Mouse (Mus musculus) intestine, embryonic 14.5 days (tissue): ENCODE measurements around the gene Pbx1. TPM values are rescaled to one million over a fixed set of nuclear protein-coding genes. Genes with fewer than 3 reads are reported as not detected.
"Not testable (repeated sequence)": the region's sequence is repeated elsewhere in the genome, so short reads cannot be mapped to it uniquely, and the experiment has no call there.

Source experiments
- ATAC-seq: fragments of 200-750 bp; cut with Nextera tagmentation; replicated peaks from 2 replicates; pipeline ENCODE4 v1.8.0; 2017; ENCODE audit warnings: low read depth, moderate number of reproducible peaks, moderate TSS enrichment, moderate library complexity; ENCODE audit not compliant: low FRiP score, low TSS enrichment
- DNase-seq: peaks from one replicate; pipeline ENCODE4 v3.0.0-alpha.2; 2018; ENCODE audit warnings: low spot score
- H3K27ac ChIP-seq: fragments of 300-500 bp; sonication (generic); 2 replicates; pipeline ENCODE4 v1.5.1; 2014; ENCODE audit warnings: low read depth, mild to moderate bottlenecking, control low read depth
- H3K27me3 ChIP-seq: fragments of 300-500 bp; sonication (generic); replicated peaks from 2 replicates; pipeline ENCODE4 v1.6.1; 2014; ENCODE audit warnings: low read length, control low read depth; ENCODE audit not compliant: control insufficient read depth, insufficient read depth
- H3K36me3 ChIP-seq: fragments of 300-500 bp; sonication (generic); 2 replicates; pipeline ENCODE4 v1.6.1; 2014; ENCODE audit warnings: low read length, control low read depth; ENCODE audit not compliant: control insufficient read depth, insufficient read depth
- H3K4me1 ChIP-seq: fragments of 300-500 bp; sonication (generic); replicated peaks from 2 replicates; pipeline ENCODE4 v1.6.1; 2014; ENCODE audit warnings: low read length, control low read depth, mixed read lengths; ENCODE audit not compliant: control insufficient read depth, insufficient read depth
- H3K4me2 ChIP-seq: fragments of 300-500 bp; sonication (generic); 2 replicates; pipeline ENCODE4 v1.6.1; 2014; ENCODE audit warnings: low read length
- H3K4me3 ChIP-seq: fragments of 300-500 bp; sonication (generic); 2 replicates; pipeline ENCODE4 v1.5.1; 2014; ENCODE audit warnings: low read depth, low read length, control low read depth, mixed read lengths
- H3K9ac ChIP-seq: fragments of 300-500 bp; sonication (generic); 2 replicates; pipeline ENCODE4 v1.6.1; 2014; ENCODE audit warnings: mild to moderate bottlenecking, low read length
- H3K9me3 ChIP-seq: fragments of 300-500 bp; sonication (generic); 2 replicates; pipeline ENCODE4 v1.6.1; 2016; ENCODE audit warnings: low read length, control low read depth; ENCODE audit not compliant: control insufficient read depth
- WGBS: fragments of 180-500 bp; shearing (Covaris S2); extraction: QIAGEN DNeasy Blood & Tissue Kit; methylation state at CpG from one replicate; pipeline ENCODE4 v1.1.7; 2014; 5-methylcytosine and 5-hydroxymethylcytosine counted together
- polyA plus RNA-seq: library from polyadenylated mRNA; unstranded; fragments of >200 nt; fragmentation: Nextera tagmentation; extraction: Ambion mirVana; gene quantifications from 2 replicates; pipeline ENCODE4 v1.2.1, GENCODE M21; 2014

Gene Pbx1
- 37.3 and 42.3 TPM in 2 replicates for polyA plus RNA-seq

DNA sequence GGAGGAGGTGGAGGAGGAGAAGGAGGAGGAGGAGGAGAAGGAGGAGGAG, at the start of gene Pbx1:
TSS of gene Pbx1 (minus strand) at position 39 of the 49 bp plus-strand sequence.
- not testable (repeated sequence) for DNase-seq, ATAC-seq, H3K4me1 ChIP-seq, H3K36me3 ChIP-seq, H3K27me3 ChIP-seq, H3K9me3 ChIP-seq
- peak within 1 kb of the TSS; percentile 99 for H3K27ac ChIP-seq
- peak within 1 kb of the TSS; percentile 96 for H3K4me3 ChIP-seq
- peak within 1 kb of the TSS; percentile 71 for H3K4me2 ChIP-seq
- peak within 1 kb of the TSS; percentile 94 for H3K9ac ChIP-seq

DNA sequence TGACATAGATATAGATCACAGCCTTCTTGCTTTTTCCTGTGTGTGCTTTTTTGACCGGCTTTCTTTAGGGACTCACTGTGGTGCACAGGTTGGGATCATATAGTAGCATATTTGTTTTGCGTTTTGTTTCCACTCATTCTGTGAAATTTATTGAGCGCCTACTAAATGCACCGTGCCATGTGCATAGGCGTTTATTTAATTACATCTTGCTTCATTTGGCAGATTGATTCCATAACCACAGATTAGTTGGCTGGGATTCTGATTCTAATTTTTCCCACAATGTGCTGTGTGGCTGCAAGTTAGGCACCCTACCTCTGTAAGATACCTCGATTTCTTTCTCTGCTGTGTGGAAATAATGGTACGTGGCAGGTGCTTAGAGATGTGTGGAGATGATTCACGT, 47.6 kb upstream of the Pbx1 start:
- 88% methylated on average over 8 of the region's 8 CpGs for WGBS
- no peaks in the 10 kb centered on the region for H3K36me3 ChIP-seq
- H3K27me3 ChIP-seq: no peaks in the 10 kb centered on the region
- no peak overlapping the region for H3K9ac ChIP-seq
- no peak for DNase-seq
- no peaks in the 10 kb centered on the region for H3K9me3 ChIP-seq
- H3K27ac ChIP-seq: no peak overlapping the region
- H3K4me3 ChIP-seq: no peak overlapping the region
- no peak overlapping the region for H3K4me2 ChIP-seq
- 0 out of 2 replicates have a peak, but pooled peaks cover 7% of the 10 kb centered on the region for H3K4me1 ChIP-seq
- ATAC-seq: no peak

- 74% methylated on average over 2 of the region's 2 CpGs for WGBS
- no peaks in the 10 kb centered on the region for H3K27me3 ChIP-seq
- H3K9ac ChIP-seq: no peak overlapping the region
- H3K4me2 ChIP-seq: no peak overlapping the region
- DNase-seq: no peak
- no peaks in the 10 kb centered on the region for H3K9me3 ChIP-seq
- H3K36me3 ChIP-seq: no peaks in the 10 kb centered on the region
- no peak for ATAC-seq
- H3K4me3 ChIP-seq: no peak overlapping the region
- no peak overlapping the region for H3K27ac ChIP-seq
- 0 out of 2 replicates have a peak, but pooled peaks cover 9% of the 10 kb centered on the region for H3K4me1 ChIP-seq
Measured at GRCm38 (mm10) chr1:168478829-168479228, 46.8 kb upstream of the Pbx1 start.

- no peak overlapping the region for H3K4me3 ChIP-seq
- no peak overlapping the region for H3K27ac ChIP-seq
- H3K36me3 ChIP-seq: no peaks in the 10 kb centered on the region
- ATAC-seq (no peak), DNase-seq (no peak)
- H3K27me3 ChIP-seq: no peaks in the 10 kb centered on the region
- H3K4me2 ChIP-seq: no peak overlapping the region
- H3K9ac ChIP-seq: no peak overlapping the region
- 69% methylated on average over 3 of the region's 3 CpGs for WGBS
- H3K9me3 ChIP-seq: no peaks in the 10 kb centered on the region
- peaks cover 11% of the 10 kb centered on the region; the same call in 1 of the 2 replicates for H3K4me1 ChIP-seq
Measured at GRCm38 (mm10) chr1:168476917-168477316, 44.8 kb upstream of the Pbx1 start.

- DNase-seq (no peak), ATAC-seq (no peak)
- H3K9ac ChIP-seq: no peak overlapping the region
- no peak overlapping the region for H3K4me3 ChIP-seq
- H3K4me1 ChIP-seq: peaks cover 11% of the 10 kb centered on the region; the same call in 1 of the 2 replicates
- no peaks in the 10 kb centered on the region for H3K9me3 ChIP-seq
- H3K36me3 ChIP-seq: no peaks in the 10 kb centered on the region
- WGBS: 61% methylated on average over 14 of the region's 14 CpGs
- no peak overlapping the region for H3K27ac ChIP-seq
- no peak overlapping the region for H3K4me2 ChIP-seq
- no peaks in the 10 kb centered on the region for H3K27me3 ChIP-seq
Measured at GRCm38 (mm10) chr1:168476216-168476897, 44.3 kb upstream of the Pbx1 start.

- Histone ChIP-seq H3K27ac (no peak overlapping the region), H3K4me2 (no peak overlapping the region), H3K9me3 (no peaks in the 10 kb centered on the region), H3K4me3 (no peak overlapping the region), H3K4me1 (peaks cover 11% of the 10 kb centered on the region; the same call in 1 of the 2 replicates), H3K36me3 (no peaks in the 10 kb centered on the region), H3K27me3 (no peaks in the 10 kb centered on the region), H3K9ac (no peak overlapping the region)
- 86% methylated on average over 17 of the region's 17 CpGs for WGBS
- no peak for ATAC-seq
- DNase-seq: no peak
Measured at GRCm38 (mm10) chr1:168475579-168476208, 43.6 kb upstream of the Pbx1 start.

DNA sequence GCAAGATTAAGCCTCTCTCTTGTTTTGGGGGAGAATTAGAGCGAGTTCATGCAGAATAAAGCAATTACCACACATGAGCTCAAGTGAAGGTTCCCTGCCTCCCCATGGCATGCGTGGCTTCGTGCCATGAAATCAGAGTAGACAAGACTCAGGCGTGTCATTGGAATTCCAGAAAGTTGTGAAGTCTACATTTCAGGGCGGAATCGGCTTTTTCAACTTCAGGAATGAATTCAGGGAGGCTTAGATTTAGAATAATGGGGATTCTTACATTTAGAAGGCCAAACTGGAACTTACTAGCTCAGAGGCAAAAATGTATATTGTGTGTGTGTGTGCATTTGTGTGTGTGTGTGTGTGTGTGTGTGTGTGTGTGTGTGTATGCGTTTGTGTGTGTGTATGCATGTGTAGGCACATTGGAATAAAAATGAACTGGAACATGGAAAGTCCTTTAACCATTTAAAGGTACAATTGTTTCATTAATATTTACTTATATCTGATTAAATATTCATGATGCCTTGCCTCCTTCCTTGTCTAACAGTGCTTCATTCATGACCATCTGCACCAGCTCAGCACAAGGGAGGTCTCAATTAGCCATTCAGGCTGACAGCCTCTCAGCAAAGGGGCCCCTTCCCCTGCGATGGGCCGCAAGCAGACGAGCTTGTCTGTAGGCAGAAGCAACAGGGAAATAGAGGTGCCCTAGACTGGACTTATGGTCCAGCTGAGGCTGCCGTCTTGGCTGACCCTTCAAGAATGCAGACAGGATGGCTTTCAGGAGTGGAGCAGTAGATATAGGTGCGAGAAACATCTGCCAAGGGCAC, 41.4 kb upstream of the Pbx1 start:
- no peaks in the 10 kb centered on the region for H3K9me3 ChIP-seq

GRCm38 (mm10) chr1:168472545-168473254, 40.6 kb upstream of the Pbx1 start:
- H3K36me3 ChIP-seq: no peaks in the 10 kb centered on the region
- ATAC-seq (no peak), DNase-seq (no peak)
- H3K9me3 ChIP-seq: no peaks in the 10 kb centered on the region
- H3K27ac ChIP-seq: no peak overlapping the region
- H3K4me1 ChIP-seq: peaks cover 11% of the 10 kb centered on the region; the same call in 1 of the 2 replicates
- H3K4me3 ChIP-seq: no peak overlapping the region
- no peak overlapping the region for H3K4me2 ChIP-seq
- H3K9ac ChIP-seq: no peak overlapping the region
- WGBS: 67% methylated on average over 6 of the region's 6 CpGs
- no peaks in the 10 kb centered on the region for H3K27me3 ChIP-seq

More for the DNA sequence above, 41.4 kb upstream of the Pbx1 start:
- H3K9ac ChIP-seq: no peak overlapping the region
- H3K27ac ChIP-seq: no peak overlapping the region
- no peak for ATAC-seq
- 56% methylated on average over 12 of the region's 12 CpGs for whole genome bisulfite sequencing
- peaks cover 11% of the 10 kb centered on the region; the same call in 1 of the 2 replicates for H3K4me1 ChIP-seq
- H3K27me3 ChIP-seq: no peaks in the 10 kb centered on the region
- no peak overlapping the region for H3K4me2 ChIP-seq
- no peaks in the 10 kb centered on the region for H3K36me3 ChIP-seq
- no peak for DNase-seq
- H3K4me3 ChIP-seq: no peak overlapping the region
